Mouse (Mus musculus) embryonic fibroblast, embryonic 13.5 days (primary cell): ENCODE data around the gene Col5a1. TPM values are rescaled to one million over a fixed set of nuclear protein-coding genes. Genes with fewer than 3 reads are reported as not detected.

Source experiments
- H3K27ac ChIP-seq: 2 replicates; pipeline ENCODE4 v1.5.1; 2012; ENCODE audit warnings: low read length, control low read depth, inconsistent platforms; ENCODE audit not compliant: insufficient read depth
- H3K4me1 ChIP-seq: 2 replicates; pipeline ENCODE4 v1.6.1; 2011; ENCODE audit warnings: low read length; ENCODE audit not compliant: control insufficient read depth, insufficient read depth
- H3K4me3 ChIP-seq: 2 replicates; pipeline ENCODE4 v1.5.1; 2011; ENCODE audit warnings: mild to moderate bottlenecking, control low read depth, low read length; ENCODE audit not compliant: insufficient read depth
- CTCF ChIP-seq: IDR thresholded peaks from 2 replicates; pipeline ENCODE4 v1.5.1; 2011; ENCODE audit warnings: mild to moderate bottlenecking, control low read depth, low read length, moderate library complexity, borderline replicate concordance; ENCODE audit not compliant: insufficient read depth
- POLR2A ChIP-seq: IDR thresholded peaks from 2 replicates; pipeline ENCODE4 v1.6.1; 2011; ENCODE audit warnings: low read depth, mild to moderate bottlenecking, control low read depth, low read length, moderate library complexity
- polyA plus RNA-seq: library from polyadenylated mRNA; stranded (reverse); fragments of >200 nt; gene quantifications from 2 replicates; pipeline ENCODE4 v1.2.4, GENCODE M21; 2011; ENCODE audit warnings: low read depth; ENCODE audit not compliant: missing spikeins, insufficient read length

Gene Col5a1
- polyA plus RNA-seq, 1 experiment = 997 TPM

DNA sequence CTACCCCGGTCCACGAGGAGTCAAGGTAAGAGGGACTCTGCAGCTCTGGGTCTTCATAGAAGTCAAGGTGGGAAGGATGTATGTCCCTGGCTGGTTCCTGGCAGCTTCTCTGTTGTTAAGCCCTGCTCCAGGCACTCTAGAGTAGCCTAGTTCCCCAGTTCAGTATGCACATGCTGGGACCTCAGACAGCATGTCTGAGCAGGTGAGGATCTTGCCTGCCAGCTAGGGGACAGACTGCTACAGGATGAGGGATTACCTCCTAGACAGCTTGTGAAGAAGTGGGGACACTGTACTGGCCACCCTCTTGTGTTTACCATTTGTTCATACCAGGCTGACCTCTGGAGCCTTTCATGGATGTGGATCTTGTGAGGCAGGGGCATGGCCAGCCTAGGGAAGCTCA is 94.8 kb downstream of the Col5a1 start:
- Histone ChIP-seq H3K4me1 (no peaks in the 10 kb centered on the region), H3K27ac (no peak overlapping the region), H3K4me3 (no peak overlapping the region)
- TF ChIP-seq POLR2A (no peak), CTCF (no peak)

DNA sequence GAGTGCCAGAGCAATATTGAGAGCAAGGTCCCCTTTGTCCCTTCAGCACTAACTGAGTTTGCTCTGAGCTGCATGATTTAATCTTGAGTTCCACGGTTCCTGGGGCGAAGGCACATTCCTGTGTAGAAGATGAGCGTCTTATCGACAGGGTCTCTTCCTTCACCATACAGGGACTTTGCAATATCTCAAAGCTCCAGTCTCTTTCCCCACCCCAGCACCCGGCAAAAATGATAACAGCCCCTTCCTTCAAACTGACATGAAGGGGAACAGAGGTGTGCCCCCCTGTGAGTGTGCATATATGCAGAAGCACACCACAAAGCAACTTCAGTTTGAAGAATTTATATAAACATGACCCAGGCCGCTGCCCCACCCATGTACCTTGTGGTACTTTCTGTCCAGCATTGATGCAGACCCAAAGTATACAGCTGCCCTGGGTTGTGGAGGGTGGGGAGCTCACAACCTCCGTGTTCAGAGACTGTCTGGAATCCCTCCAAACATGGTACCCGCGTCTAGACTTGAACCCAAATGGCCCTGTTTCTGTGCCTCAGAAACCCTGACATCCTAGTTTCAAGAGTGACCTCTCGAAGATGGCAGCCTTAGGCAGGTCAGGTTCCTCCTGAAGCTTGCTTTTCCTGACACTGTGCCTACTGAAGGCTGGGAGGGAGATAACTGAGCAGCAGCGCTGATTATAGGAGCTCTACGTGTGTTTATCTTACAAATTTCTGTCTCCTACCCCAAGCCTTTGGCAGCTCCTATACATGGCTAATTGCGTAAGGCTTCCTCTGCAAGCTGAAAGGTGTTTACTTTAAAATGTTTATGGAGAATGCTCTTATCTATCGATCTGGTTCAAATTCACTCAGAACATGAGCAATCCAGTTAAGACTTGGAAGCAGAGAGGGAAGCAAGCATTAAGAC is 95.7 kb downstream of the Col5a1 start:
- TF ChIP-seq POLR2A = no peak
- TF ChIP-seq CTCF = no peak
- H3K27ac ChIP-seq = no peak overlapping the region

DNA sequence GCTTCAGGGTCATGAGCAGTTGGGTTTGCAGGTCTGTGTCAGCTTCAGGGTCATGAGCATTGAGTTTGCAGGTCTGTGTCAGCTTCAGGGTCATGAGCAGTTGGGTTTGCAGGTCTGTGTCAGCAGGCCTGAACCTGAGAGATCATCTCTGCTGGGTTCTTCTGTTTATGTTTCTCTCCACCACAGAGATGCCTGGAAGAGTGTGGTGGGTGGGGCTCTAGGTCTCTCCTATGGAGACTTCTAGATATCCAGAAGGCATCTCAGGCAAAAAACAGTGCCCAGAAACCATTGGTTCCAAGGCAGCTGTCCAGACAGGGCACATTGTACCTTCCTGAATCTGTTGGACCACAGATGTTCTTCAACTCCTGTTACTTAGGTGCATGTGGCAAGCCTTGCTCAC is 96.9 kb downstream of the Col5a1 start:
- no peaks in the 10 kb centered on the region for H3K4me1 ChIP-seq
- no peak overlapping the region for H3K27ac ChIP-seq
- no peak overlapping the region for H3K4me3 ChIP-seq
- TF ChIP-seq CTCF (no peak), POLR2A (no peak)

More for the DNA sequence above, 95.7 kb downstream of the Col5a1 start:
- H3K4me1 ChIP-seq = no peaks in the 10 kb centered on the region
- no peak overlapping the region for H3K4me3 ChIP-seq

DNA sequence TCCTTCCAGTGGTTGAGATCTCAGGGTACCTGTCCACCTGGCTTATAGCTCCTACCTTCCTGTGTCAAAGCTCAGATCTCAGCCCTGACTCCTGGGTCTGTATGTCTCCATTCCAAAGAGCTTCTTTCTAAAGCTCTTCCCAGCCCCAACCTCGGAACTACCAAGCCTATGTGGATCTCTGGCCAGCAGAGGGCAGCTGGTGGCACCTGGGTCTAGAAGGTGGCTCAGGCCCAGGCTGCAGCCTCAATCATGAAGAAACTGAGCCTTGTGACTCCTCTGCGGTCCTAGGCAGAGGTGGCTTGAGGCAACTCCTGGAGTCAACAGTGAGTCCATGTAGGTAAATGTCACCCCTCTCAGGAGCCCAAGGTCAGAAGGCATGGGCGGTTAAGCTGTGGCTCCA is 97.7 kb downstream of the Col5a1 start:
- TF ChIP-seq POLR2A (no peak), CTCF (peak; percentile 30; the same call in 1 of the 2 replicates)
- Histone ChIP-seq H3K4me3 (no peak overlapping the region), H3K4me1 (no peaks in the 10 kb centered on the region), H3K27ac (no peak overlapping the region)

DNA sequence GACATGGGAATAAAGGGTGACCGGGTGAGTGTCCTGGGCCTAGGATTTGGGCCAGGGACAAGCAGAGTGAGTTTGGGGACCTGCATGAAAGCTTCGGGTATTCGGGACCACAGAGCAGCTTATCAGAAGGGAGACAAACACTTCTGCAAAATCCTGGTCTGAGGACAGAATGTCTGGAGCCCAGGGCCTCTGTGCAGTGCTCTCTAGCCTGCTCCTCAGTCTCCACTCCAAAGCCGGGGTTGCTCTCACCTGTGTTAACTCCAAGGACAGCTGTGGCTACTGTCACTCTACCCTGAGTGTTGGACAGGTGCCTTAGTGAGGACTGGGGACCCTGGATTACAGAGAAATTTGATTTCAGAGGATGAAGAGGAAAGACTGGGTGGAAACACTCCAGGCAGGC is 100.5 kb downstream of the Col5a1 start:
- H3K27ac ChIP-seq = no peak overlapping the region
- TF ChIP-seq POLR2A (no peak), CTCF (no peak)
- no peaks in the 10 kb centered on the region for H3K4me1 ChIP-seq
- no peak overlapping the region for H3K4me3 ChIP-seq

DNA sequence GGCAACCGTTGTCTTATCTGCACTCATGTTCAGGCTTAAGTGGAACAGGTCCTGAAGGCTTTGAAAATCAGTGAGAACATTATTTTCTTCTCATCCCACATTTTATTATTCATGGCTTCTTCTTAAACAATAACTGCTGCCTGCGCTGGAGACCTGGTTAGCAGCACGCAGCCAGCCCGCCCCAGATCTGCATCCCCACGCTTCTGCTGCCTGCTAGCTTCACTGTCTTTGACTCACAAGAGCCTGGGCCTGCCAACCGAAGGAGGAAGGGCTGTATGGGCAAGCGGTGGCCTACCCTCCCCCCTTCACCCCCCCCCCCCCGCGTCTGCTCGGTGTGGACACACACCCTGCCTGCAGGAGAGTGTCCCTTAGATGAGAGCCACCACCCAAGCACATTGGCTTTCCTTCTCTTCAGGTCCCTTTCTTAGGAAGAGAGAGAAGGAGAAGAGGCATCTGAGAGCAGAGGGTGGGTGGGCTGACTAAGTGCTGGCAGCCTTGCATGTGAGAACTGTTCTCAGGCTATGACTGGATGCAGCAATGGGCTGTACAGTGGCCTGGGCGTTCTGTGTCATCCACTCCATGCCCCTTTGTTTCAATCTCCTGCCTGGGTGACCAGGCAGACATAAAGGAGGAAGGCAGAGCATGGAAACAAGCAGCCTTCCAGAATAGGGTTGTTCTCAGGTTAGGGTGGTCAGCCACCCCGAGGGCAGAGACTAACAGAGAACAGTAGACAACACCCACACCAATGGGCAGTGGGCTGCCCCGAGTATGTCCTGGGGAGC is 104.4 kb downstream of the Col5a1 start:
- no peaks in the 10 kb centered on the region for H3K4me1 ChIP-seq
- no peak for TF ChIP-seq POLR2A
- no peak overlapping the region for H3K4me3 ChIP-seq
- H3K27ac ChIP-seq = no peak overlapping the region

DNA sequence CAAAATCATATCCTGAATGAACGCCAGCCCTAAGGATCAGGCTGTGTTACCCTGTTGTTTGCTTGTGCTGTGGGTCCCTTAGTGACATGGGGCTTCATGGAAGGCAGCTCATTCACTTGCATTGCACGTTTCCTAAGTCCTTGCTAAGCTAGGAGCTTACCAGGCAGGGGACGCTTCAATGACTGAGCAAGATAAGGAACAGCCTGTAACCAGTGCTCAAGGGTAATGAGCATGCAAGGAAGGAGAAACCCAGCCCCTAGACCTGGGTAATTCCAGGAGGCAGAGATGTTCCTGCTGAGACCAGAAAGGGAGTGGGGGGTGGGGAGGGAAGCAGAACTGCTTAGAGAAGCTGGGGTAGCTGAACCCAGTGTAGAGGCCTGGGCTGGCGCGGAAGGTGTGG is 107.2 kb downstream of the Col5a1 start:
- no peak for TF ChIP-seq CTCF
- no peak for TF ChIP-seq POLR2A
- Histone ChIP-seq H3K4me3 (no peak overlapping the region), H3K27ac (no peak overlapping the region), H3K4me1 (no peaks in the 10 kb centered on the region)

DNA sequence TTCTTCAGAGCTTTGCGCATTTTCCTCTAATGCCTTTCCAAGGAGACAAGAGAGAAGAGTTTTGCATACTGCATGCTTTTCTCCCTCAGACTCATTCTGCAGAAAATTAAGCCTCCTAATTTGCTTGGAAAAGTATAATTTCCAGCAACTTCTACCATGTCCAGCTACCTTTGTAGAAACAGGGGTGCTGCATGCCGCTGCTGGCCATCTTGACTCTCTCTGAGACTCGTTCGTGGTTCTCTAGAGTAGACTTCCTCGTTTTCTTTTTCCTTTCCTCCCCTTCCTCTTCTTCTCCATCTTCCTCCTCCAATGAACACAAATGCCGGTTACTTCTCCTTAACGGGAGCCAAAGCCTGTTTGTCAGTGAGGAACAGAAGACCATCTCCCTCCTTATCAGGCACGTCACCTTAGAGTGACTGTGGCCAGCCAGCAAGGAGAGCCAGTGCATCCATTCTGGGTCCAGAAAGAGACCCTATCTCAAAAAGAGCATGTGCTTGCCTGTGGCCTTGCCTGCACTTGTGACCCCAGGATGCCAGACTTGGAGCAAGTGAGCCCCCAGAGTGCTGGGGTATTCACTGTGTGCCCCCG is 113.9 kb downstream of the Col5a1 start:
- Histone ChIP-seq H3K4me1 (no peaks in the 10 kb centered on the region), H3K4me3 (no peak overlapping the region), H3K27ac (no peak overlapping the region)
- TF ChIP-seq POLR2A = no peak

DNA sequence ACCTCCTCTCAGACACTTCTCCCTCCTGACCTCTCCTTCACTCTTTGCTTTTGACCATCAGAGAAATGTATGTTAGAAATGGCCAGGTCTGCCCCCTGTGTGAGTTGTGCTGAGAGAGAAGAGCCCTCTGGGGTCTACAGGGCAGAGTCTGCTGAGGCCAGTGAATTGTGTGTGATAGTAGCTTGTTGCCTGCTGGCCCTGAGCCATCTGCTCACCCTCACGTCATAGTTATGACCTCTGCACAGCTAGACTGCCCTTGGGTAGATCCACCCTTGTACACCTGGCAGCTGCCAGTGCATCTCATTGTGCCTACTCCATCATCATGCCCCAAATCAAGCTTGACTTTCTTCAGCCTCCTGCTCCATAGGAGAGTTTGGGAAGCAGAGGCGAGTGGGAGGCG is 114.4 kb downstream of the Col5a1 start:
- Histone ChIP-seq H3K4me3 (no peak overlapping the region), H3K4me1 (no peaks in the 10 kb centered on the region), H3K27ac (no peak overlapping the region)
- no peak for TF ChIP-seq POLR2A

DNA sequence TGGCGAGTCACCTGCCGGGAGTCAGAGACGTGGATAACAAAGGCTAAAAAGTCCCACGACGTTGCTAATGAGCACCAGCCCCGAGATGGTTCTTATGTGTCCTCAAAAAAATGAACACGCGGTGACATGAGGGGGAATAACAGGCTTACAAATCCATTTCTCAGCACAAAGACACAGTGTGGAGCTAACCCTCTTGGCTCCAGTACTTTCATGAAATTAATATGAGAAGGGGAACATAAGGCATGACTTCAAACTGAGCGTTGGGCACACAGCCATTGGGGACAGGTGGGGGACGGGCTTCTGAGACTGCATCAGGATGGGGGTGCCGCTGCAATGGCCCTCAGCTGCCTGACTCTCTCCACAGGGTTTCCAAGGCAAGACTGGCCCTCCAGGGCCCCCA is 115.0 kb downstream of the Col5a1 start:
- Histone ChIP-seq H3K27ac (no peak overlapping the region), H3K4me3 (no peak overlapping the region), H3K4me1 (no peaks in the 10 kb centered on the region)
- TF ChIP-seq CTCF = no peak
- no peak for TF ChIP-seq POLR2A
